Mouse (Mus musculus): ENCODE data around the gene Me1. TPM values are rescaled to one million over a fixed set of nuclear protein-coding genes. Genes with fewer than 3 reads are reported as not detected.

The Me1 gene
- polyA plus RNA-seq, 1 experiment from 2014 or later, result 48.7 TPM

GRCm38 (mm10) chr9:86626906-86627305 is 68.8 kb downstream of the Me1 start:
- Histone ChIP-seq H3K9ac (replicated peaks; ENCODE audit: low read depth) (no peak overlapping the region), H3K27me3 (replicated peaks; ENCODE audit: insufficient read depth, low read length) (no peaks in the 10 kb centered on the region), H3K9me3 (ENCODE audit: low read length) (no peaks in the 10 kb centered on the region), H3K4me2 (replicated peaks; ENCODE audit: low read depth, low read length) (no peak overlapping the region), H3K36me3 (ENCODE audit: insufficient read depth, low read length) (no peaks in the 10 kb centered on the region), H3K4me1 (ENCODE audit: insufficient read depth, low read depth, low read length) (no peaks in the 10 kb centered on the region), H3K27ac (ENCODE audit: low read length) (no peak overlapping the region), H3K4me3 (ENCODE audit: low read depth, low read length) (no peak overlapping the region)
- TF ChIP-seq EP300 (IDR thresholded peaks at IDR 0.05), result no peak
- TF ChIP-seq CTCF (IDR thresholded peaks at IDR 0.05), result no peak
- DNase-seq (ENCODE audit: low spot score), result no peak
- no peak for ATAC-seq
- WGBS, result 84% methylated on average over 3 of the region's 3 CpGs

GRCm38 (mm10) chr9:86624781-86625180 is 71.0 kb downstream of the Me1 start:
- TF ChIP-seq CTCF (IDR thresholded peaks at IDR 0.05) (no peak), EP300 (IDR thresholded peaks at IDR 0.05) (no peak)
- no peak overlapping the region for H3K4me2 ChIP-seq (replicated peaks; ENCODE audit: low read depth, low read length)
- no peak overlapping the region for H3K27ac ChIP-seq (ENCODE audit: low read length)
- H3K9me3 ChIP-seq (ENCODE audit: low read length), result no peaks in the 10 kb centered on the region
- WGBS, result 86% methylated on average over 6 of the region's 6 CpGs
- H3K4me1 ChIP-seq (ENCODE audit: insufficient read depth, low read depth, low read length), result no peaks in the 10 kb centered on the region
- H3K36me3 ChIP-seq (ENCODE audit: insufficient read depth, low read length), result no peaks in the 10 kb centered on the region
- no peaks in the 10 kb centered on the region for H3K27me3 ChIP-seq (replicated peaks; ENCODE audit: insufficient read depth, low read length)
- ATAC-seq, result no peak
- H3K4me3 ChIP-seq (ENCODE audit: low read depth, low read length), result no peak overlapping the region
- DNase-seq (ENCODE audit: low spot score), result no peak
- H3K9ac ChIP-seq (replicated peaks; ENCODE audit: low read depth), result no peak overlapping the region

- H3K9me3 ChIP-seq (ENCODE audit: low read length), result no peaks in the 10 kb centered on the region
- H3K9ac ChIP-seq (replicated peaks; ENCODE audit: low read depth), result no peak overlapping the region
- TF ChIP-seq CTCF (IDR thresholded peaks at IDR 0.05), result no peak
- TF ChIP-seq EP300 (IDR thresholded peaks at IDR 0.05), result no peak
- H3K4me1 ChIP-seq (ENCODE audit: insufficient read depth, low read depth, low read length), result no peaks in the 10 kb centered on the region
- H3K4me3 ChIP-seq (ENCODE audit: low read depth, low read length), result no peak overlapping the region
- ATAC-seq, result no peak
- no peak overlapping the region for H3K4me2 ChIP-seq (replicated peaks; ENCODE audit: low read depth, low read length)
- DNase-seq (ENCODE audit: low spot score), result no peak
- no peaks in the 10 kb centered on the region for H3K36me3 ChIP-seq (ENCODE audit: insufficient read depth, low read length)
- H3K27ac ChIP-seq (ENCODE audit: low read length), result no peak overlapping the region
- 71% methylated on average over 12 of the region's 12 CpGs for WGBS
- H3K27me3 ChIP-seq (replicated peaks; ENCODE audit: insufficient read depth, low read length), result no peaks in the 10 kb centered on the region
Measured at GRCm38 (mm10) chr9:86624039-86624438, 71.7 kb downstream of the Me1 start.

- no peak for ATAC-seq
- Histone ChIP-seq H3K4me2 (replicated peaks; ENCODE audit: low read depth, low read length) (no peak overlapping the region), H3K4me1 (ENCODE audit: insufficient read depth, low read depth, low read length) (no peaks in the 10 kb centered on the region), H3K27ac (ENCODE audit: low read length) (no peak overlapping the region), H3K9me3 (ENCODE audit: low read length) (no peaks in the 10 kb centered on the region), H3K27me3 (replicated peaks; ENCODE audit: insufficient read depth, low read length) (no peaks in the 10 kb centered on the region), H3K4me3 (ENCODE audit: low read depth, low read length) (no peak overlapping the region), H3K36me3 (ENCODE audit: insufficient read depth, low read length) (no peaks in the 10 kb centered on the region), H3K9ac (replicated peaks; ENCODE audit: low read depth) (no peak overlapping the region)
- no peak for DNase-seq (ENCODE audit: low spot score)
- TF ChIP-seq EP300 (IDR thresholded peaks at IDR 0.05), result no peak
- 79% methylated on average over 2 of the region's 2 CpGs for WGBS
Measured at GRCm38 (mm10) chr9:86622062-86622461, 73.7 kb downstream of the Me1 start.

GRCm38 (mm10) chr9:86619341-86620139 is 76.2 kb downstream of the Me1 start:
- H3K36me3 ChIP-seq (ENCODE audit: insufficient read depth, low read length), result no peaks in the 10 kb centered on the region
- H3K9ac ChIP-seq (replicated peaks; ENCODE audit: low read depth), result no peak overlapping the region
- 80% methylated on average over 10 of the region's 10 CpGs for WGBS
- no peak overlapping the region for H3K4me3 ChIP-seq (ENCODE audit: low read depth, low read length)
- H3K27me3 ChIP-seq (replicated peaks; ENCODE audit: insufficient read depth, low read length), result no peaks in the 10 kb centered on the region
- no peak overlapping the region for H3K4me2 ChIP-seq (replicated peaks; ENCODE audit: low read depth, low read length)
- TF ChIP-seq CTCF (IDR thresholded peaks at IDR 0.05) (no peak), EP300 (IDR thresholded peaks at IDR 0.05) (no peak)
- DNase-seq (ENCODE audit: low spot score), result no peak
- ATAC-seq, result no peak
- no peaks in the 10 kb centered on the region for H3K4me1 ChIP-seq (ENCODE audit: insufficient read depth, low read depth, low read length)
- no peaks in the 10 kb centered on the region for H3K9me3 ChIP-seq (ENCODE audit: low read length)
- H3K27ac ChIP-seq (ENCODE audit: low read length), result no peak overlapping the region

GRCm38 (mm10) chr9:86617837-86618492 is 77.8 kb downstream of the Me1 start:
- 41% methylated on average over 7 of the region's 7 CpGs for WGBS
- ATAC-seq (peak; percentile 76), DNase-seq (ENCODE audit: low spot score) (peak; percentile 41)
- no peak overlapping the region for H3K4me2 ChIP-seq (replicated peaks; ENCODE audit: low read depth, low read length)
- no peak overlapping the region for H3K9ac ChIP-seq (replicated peaks; ENCODE audit: low read depth)
- H3K4me1 ChIP-seq (ENCODE audit: insufficient read depth, low read depth, low read length), result no peaks in the 10 kb centered on the region
- TF ChIP-seq CTCF (IDR thresholded peaks at IDR 0.05) (no peak), EP300 (IDR thresholded peaks at IDR 0.05) (peak; percentile 27; the same call in 1 of the 2 replicates)
- H3K36me3 ChIP-seq (ENCODE audit: insufficient read depth, low read length), result no peaks in the 10 kb centered on the region
- H3K27ac ChIP-seq (ENCODE audit: low read length), result no peak overlapping the region
- no peak overlapping the region for H3K4me3 ChIP-seq (ENCODE audit: low read depth, low read length)
- no peaks in the 10 kb centered on the region for H3K9me3 ChIP-seq (ENCODE audit: low read length)
- H3K27me3 ChIP-seq (replicated peaks; ENCODE audit: insufficient read depth, low read length), result no peaks in the 10 kb centered on the region

Data from lung, postnatal 0 days (tissue).